Mouse (Mus musculus) liver, embryonic 16.5 days (tissue): Measurements from ENCODE around the gene Tigd3. TPM values are rescaled to one million over a fixed set of nuclear protein-coding genes. Genes with fewer than 3 reads are reported as not detected.
"Not testable (repeated sequence)": the region's sequence is repeated elsewhere in the genome, so short reads cannot be mapped to it uniquely, and the experiment has no call there.

Source experiments
- ATAC-seq: fragments of 200-750 bp; cut with Nextera tagmentation; 2 replicates; pipeline ENCODE4 v1.8.0; 2017; ENCODE audit warnings: low read depth, mild to moderate bottlenecking, moderate number of reproducible peaks, moderate library complexity
- H3K27ac ChIP-seq: fragments of 300-500 bp; sonication (generic); 2 replicates; pipeline ENCODE4 v1.5.1; 2014; ENCODE audit warnings: mild to moderate bottlenecking, low read length
- H3K27me3 ChIP-seq: fragments of 300-500 bp; sonication (generic); 2 replicates; pipeline ENCODE4 v1.6.1; 2014; ENCODE audit warnings: low read depth, low read length, mixed read lengths; ENCODE audit not compliant: control insufficient read depth, insufficient read depth
- H3K36me3 ChIP-seq: fragments of 300-500 bp; sonication (generic); 2 replicates; pipeline ENCODE4 v1.6.1; 2014; ENCODE audit warnings: mild to moderate bottlenecking; ENCODE audit not compliant: control insufficient read depth, insufficient read depth
- H3K4me1 ChIP-seq: fragments of 300-500 bp; sonication (generic); 2 replicates; pipeline ENCODE4 v1.6.1; 2014; ENCODE audit warnings: low read depth, low read length, mixed read lengths; ENCODE audit not compliant: control insufficient read depth
- H3K4me2 ChIP-seq: fragments of 300-500 bp; sonication (generic); 2 replicates; pipeline ENCODE4 v1.6.1; 2014; ENCODE audit warnings: low read depth, low read length, mixed read lengths
- H3K4me3 ChIP-seq: fragments of 300-500 bp; sonication (generic); 2 replicates; pipeline ENCODE4 v1.5.1; 2014; ENCODE audit warnings: low read depth, mild to moderate bottlenecking, low read length
- H3K9ac ChIP-seq: fragments of 300-500 bp; sonication (generic); 2 replicates; pipeline ENCODE4 v1.6.1; 2014; ENCODE audit warnings: low read depth, low read length
- H3K9me3 ChIP-seq: fragments of 300-500 bp; sonication (generic); replicated peaks from 2 replicates; pipeline ENCODE4 v1.6.1; 2016; ENCODE audit warnings: low read length; ENCODE audit not compliant: control insufficient read depth
- WGBS: fragments of 180-500 bp; shearing (Covaris S2); extraction: QIAGEN DNeasy Blood & Tissue Kit; methylation state at CpG from one replicate; pipeline ENCODE4 v1.1.7; 2014; ENCODE audit not compliant: insufficient replicate concordance; 5-methylcytosine and 5-hydroxymethylcytosine counted together
- polyA plus RNA-seq: library from polyadenylated mRNA; unstranded; fragments of >200 nt; fragmentation: Nextera tagmentation; extraction: Ambion mirVana; gene quantifications from 2 replicates; pipeline ENCODE4 v1.2.1, GENCODE M21; 2015

Tigd3 gene
- polyA plus RNA-seq, 1 experiment from 2014 or later: 2.3 TPM

DNA sequence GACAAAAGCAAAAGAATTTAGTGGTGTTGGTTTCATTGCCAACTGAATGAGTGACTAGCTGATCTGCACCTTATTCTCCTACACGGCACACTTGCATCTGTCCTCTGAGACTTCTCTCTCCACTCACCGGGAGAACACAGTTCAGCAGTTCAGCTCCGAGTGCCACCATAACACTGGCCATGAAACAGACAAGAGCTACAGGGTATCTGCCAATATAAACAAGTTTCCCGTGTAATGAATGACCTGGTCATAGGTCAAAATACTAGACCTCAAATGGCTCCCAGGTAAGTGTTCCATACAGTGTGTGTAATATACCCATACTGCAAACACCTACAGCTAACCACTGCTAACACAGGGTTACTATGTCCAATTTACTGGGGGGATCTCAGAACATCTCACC, 4.7 kb downstream of the Tigd3 start:
- H3K36me3 ChIP-seq: no peaks in the 10 kb centered on the region
- no peak overlapping the region for H3K4me3 ChIP-seq
- no peaks in the 10 kb centered on the region for H3K9me3 ChIP-seq
- peaks cover 27% of the 10 kb centered on the region for H3K4me1 ChIP-seq
- 64% methylated on average over 4 of the region's 4 CpGs for WGBS
- H3K27ac ChIP-seq: no peak overlapping the region
- no peak for ATAC-seq
- H3K4me2 ChIP-seq: no peak overlapping the region
- H3K27me3 ChIP-seq: peaks cover 19% of the 10 kb centered on the region
- H3K9ac ChIP-seq: no peak overlapping the region

- 32% methylated on average over 3 of the region's 3 CpGs for WGBS
- no peak overlapping the region for H3K4me2 ChIP-seq
- H3K36me3 ChIP-seq: no peaks in the 10 kb centered on the region
- no peak for ATAC-seq
- peaks cover 35% of the 10 kb centered on the region for H3K4me1 ChIP-seq
- no peak overlapping the region; the same call in 1 of the 2 replicates for H3K9ac ChIP-seq
- no peaks in the 10 kb centered on the region for H3K9me3 ChIP-seq
- H3K27me3 ChIP-seq: peaks cover 14% of the 10 kb centered on the region
- 0 out of 2 replicates have a peak overlapping the region, but pooled peaks have one; percentile 9 for H3K27ac ChIP-seq
- no peak overlapping the region for H3K4me3 ChIP-seq
Measured at GRCm38 (mm10) chr19:5887234-5887815, 6.6 kb downstream of the Tigd3 start.

GRCm38 (mm10) chr19:5885838-5886237, 8.1 kb downstream of the Tigd3 start:
- Histone ChIP-seq H3K4me2 (no peak overlapping the region), H3K36me3 (no peaks in the 10 kb centered on the region), H3K27ac (no peak overlapping the region), H3K9me3 (no peaks in the 10 kb centered on the region), H3K4me1 (peaks cover 38% of the 10 kb centered on the region), H3K4me3 (no peak overlapping the region), H3K9ac (no peak overlapping the region), H3K27me3 (peaks cover 7% of the 10 kb centered on the region)
- no peak for ATAC-seq
- WGBS: 64% methylated on average over 4 of the region's 4 CpGs

GRCm38 (mm10) chr19:5883935-5884334, 10.0 kb downstream of the Tigd3 start:
- Histone ChIP-seq H3K4me3 (no peak overlapping the region), H3K27me3 (peaks cover 7% of the 10 kb centered on the region), H3K27ac (peak overlapping the region; percentile 85), H3K9ac (0 out of 2 replicates have a peak overlapping the region, but pooled peaks have one; percentile 23), H3K4me2 (peak overlapping the region; percentile 22; the same call in 1 of the 2 replicates), H3K4me1 (peaks cover 38% of the 10 kb centered on the region), H3K9me3 (no peaks in the 10 kb centered on the region), H3K36me3 (no peaks in the 10 kb centered on the region)
- peak; percentile 93 for ATAC-seq
- 50% methylated on average over 1 of the region's 1 CpGs for WGBS

DNA sequence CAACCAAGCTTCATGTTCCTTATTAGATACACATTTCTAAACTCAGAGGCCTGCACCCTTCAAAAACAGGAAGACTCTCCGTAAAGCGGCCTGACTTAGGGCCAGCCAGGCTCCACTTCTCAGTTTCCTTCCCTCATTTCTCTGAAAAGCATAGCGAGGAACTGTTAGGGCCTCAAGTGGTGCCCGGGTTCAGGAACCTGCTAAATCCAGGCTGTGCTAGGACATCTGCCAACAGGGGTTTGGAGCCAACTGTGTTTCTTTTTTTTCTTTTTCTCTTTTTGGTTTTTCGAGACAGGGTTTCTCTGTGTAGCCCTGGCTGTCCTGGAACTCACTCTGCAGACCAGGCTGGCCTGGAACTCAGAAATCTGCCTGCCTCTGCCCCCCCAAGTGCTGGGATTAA, 11.9 kb downstream of the Tigd3 start:
- 51% methylated on average over 5 of the region's 5 CpGs for WGBS
- not testable (repeated sequence) for H3K36me3 ChIP-seq, H3K27ac ChIP-seq, ATAC-seq, H3K27me3 ChIP-seq, H3K9ac ChIP-seq, H3K4me2 ChIP-seq, H3K4me3 ChIP-seq, H3K9me3 ChIP-seq
- H3K4me1 ChIP-seq: peaks cover 50% of the 10 kb centered on the region

- no peak for ATAC-seq
- peaks cover 49% of the 10 kb centered on the region for H3K4me1 ChIP-seq
- no peak overlapping the region for H3K4me2 ChIP-seq
- H3K9me3 ChIP-seq: no peaks in the 10 kb centered on the region
- no peak overlapping the region for H3K4me3 ChIP-seq
- H3K9ac ChIP-seq: no peak overlapping the region
- H3K27me3 ChIP-seq: peaks cover 3% of the 10 kb centered on the region; the same call in 1 of the 2 replicates
- no peaks in the 10 kb centered on the region for H3K36me3 ChIP-seq
- H3K27ac ChIP-seq: no peak overlapping the region
- 80% methylated on average over 6 of the region's 6 CpGs for WGBS
Measured at GRCm38 (mm10) chr19:5881155-5881554, 12.8 kb downstream of the Tigd3 start.

DNA sequence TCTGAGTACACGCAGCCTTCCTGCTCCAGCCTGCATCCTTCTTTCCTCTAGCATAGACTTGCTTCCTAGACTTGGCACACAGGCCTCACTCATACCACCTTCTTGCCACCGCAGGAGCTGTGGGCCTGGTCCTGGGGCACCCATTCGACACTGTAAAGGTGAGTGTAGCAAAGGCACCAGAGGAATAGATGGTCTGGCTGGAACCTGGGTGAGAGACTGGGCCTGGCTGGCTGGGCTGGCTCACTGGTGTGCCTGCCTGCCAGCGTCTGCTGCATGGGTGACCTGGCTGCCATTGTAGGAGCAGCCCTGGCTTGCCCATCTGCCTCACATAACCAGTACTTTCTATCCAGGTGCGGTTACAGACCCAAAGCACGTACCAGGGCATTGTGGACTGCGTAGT, 14.2 kb downstream of the Tigd3 start:
- no peak for ATAC-seq
- no peaks in the 10 kb centered on the region for H3K27me3 ChIP-seq
- WGBS: 84% methylated on average over 7 of the region's 7 CpGs
- H3K4me2 ChIP-seq: no peak overlapping the region
- H3K9me3 ChIP-seq: no peaks in the 10 kb centered on the region
- peaks cover 48% of the 10 kb centered on the region for H3K4me1 ChIP-seq
- H3K9ac ChIP-seq: no peak overlapping the region
- H3K36me3 ChIP-seq: no peaks in the 10 kb centered on the region
- no peak overlapping the region for H3K4me3 ChIP-seq
- no peak overlapping the region for H3K27ac ChIP-seq

GRCm38 (mm10) chr19:5878916-5879315, 15.0 kb downstream of the Tigd3 start:
- peak overlapping the region; percentile 31 for H3K4me2 ChIP-seq

DNA sequence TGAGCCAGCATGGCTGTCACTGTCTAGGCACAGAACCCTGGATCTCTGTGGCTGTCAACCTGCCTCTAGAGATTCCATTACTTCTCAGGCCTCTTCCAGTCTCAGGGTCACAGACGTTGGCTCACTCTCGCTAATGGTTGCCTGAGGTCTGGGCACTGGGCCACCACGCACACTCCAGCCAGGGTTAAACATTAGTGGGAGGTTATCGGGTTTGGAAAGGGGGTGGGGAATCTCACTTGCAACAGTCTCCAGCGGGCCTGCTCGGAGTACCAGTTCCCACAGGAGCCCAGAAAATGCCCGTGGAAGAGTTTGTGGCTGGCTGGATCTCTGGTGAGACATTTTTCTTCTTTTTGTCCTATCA, 15.6 kb downstream of the Tigd3 start:
- H3K27ac ChIP-seq: peak overlapping the region; percentile 82
- peak overlapping the region; percentile 31 for H3K4me2 ChIP-seq
- H3K4me1 ChIP-seq: peaks cover 48% of the 10 kb centered on the region
- peak; percentile 65 for ATAC-seq
- no peaks in the 10 kb centered on the region for H3K36me3 ChIP-seq
- H3K27me3 ChIP-seq: no peaks in the 10 kb centered on the region; the same call in 1 of the 2 replicates
- H3K9me3 ChIP-seq: no peaks in the 10 kb centered on the region
- H3K9ac ChIP-seq: peak overlapping the region; percentile 50
- H3K4me3 ChIP-seq: peak overlapping the region; percentile 39
- WGBS: 39% methylated on average over 7 of the region's 7 CpGs

More at GRCm38 (mm10) chr19:5878916-5879315, 15.0 kb downstream of the Tigd3 start:
- no peaks in the 10 kb centered on the region for H3K36me3 ChIP-seq
- H3K9ac ChIP-seq: 0 out of 2 replicates have a peak overlapping the region, but pooled peaks have one; percentile 50
- 48% methylated on average over 3 of the region's 3 CpGs for WGBS
- H3K27me3 ChIP-seq: no peaks in the 10 kb centered on the region; the same call in 1 of the 2 replicates
- no peak for ATAC-seq
- H3K4me3 ChIP-seq: peak overlapping the region; percentile 39
- H3K27ac ChIP-seq: no peak overlapping the region
- peaks cover 48% of the 10 kb centered on the region for H3K4me1 ChIP-seq
- H3K9me3 ChIP-seq: no peaks in the 10 kb centered on the region
